Mouse (Mus musculus) embryonic facial prominence, embryonic 10.5 days (tissue): ENCODE measurements at regions not wholly inside any gene's neighbourhood (a gene's known extent, or its start where the extent isn't known, plus 50 kb on each side); places are given as distances from the start of the nearest gene placed in this dataset.

Experiments used
- DNase-seq: peaks from one replicate; pipeline ENCODE4 v3.0.0-alpha.2; 2017; ENCODE audit warnings: low spot score
- H3K27ac ChIP-seq: fragments of 300-500 bp; sonication (generic); replicated peaks from 2 replicates; pipeline ENCODE4 v1.5.1; 2016; ENCODE audit warnings: mild to moderate bottlenecking
- H3K27me3 ChIP-seq: fragments of 300-500 bp; sonication (generic); replicated peaks from 2 replicates; pipeline ENCODE4 v1.6.1; 2016; ENCODE audit warnings: low read depth, mild to moderate bottlenecking; ENCODE audit not compliant: poor library complexity, severe bottlenecking
- H3K36me3 ChIP-seq: fragments of 300-500 bp; sonication (generic); replicated peaks from 2 replicates; pipeline ENCODE4 v1.6.1; 2016; ENCODE audit warnings: mild to moderate bottlenecking, moderate library complexity
- H3K4me1 ChIP-seq: fragments of 300-500 bp; sonication (generic); 2 replicates; pipeline ENCODE4 v1.6.1; 2016
- H3K4me3 ChIP-seq: fragments of 300-500 bp; sonication (generic); 2 replicates; pipeline ENCODE4 v1.5.1; 2016; ENCODE audit warnings: mild to moderate bottlenecking, moderate library complexity
- H3K9me3 ChIP-seq: fragments of 300-500 bp; sonication (generic); 2 replicates; pipeline ENCODE4 v1.6.1; 2016; ENCODE audit warnings: mild to moderate bottlenecking
- WGBS: fragments of 180-500 bp; shearing (Covaris S2); methylation state at CpG from one replicate; pipeline ENCODE4 v1.1.7; 2016; 5-methylcytosine and 5-hydroxymethylcytosine counted together

DNA sequence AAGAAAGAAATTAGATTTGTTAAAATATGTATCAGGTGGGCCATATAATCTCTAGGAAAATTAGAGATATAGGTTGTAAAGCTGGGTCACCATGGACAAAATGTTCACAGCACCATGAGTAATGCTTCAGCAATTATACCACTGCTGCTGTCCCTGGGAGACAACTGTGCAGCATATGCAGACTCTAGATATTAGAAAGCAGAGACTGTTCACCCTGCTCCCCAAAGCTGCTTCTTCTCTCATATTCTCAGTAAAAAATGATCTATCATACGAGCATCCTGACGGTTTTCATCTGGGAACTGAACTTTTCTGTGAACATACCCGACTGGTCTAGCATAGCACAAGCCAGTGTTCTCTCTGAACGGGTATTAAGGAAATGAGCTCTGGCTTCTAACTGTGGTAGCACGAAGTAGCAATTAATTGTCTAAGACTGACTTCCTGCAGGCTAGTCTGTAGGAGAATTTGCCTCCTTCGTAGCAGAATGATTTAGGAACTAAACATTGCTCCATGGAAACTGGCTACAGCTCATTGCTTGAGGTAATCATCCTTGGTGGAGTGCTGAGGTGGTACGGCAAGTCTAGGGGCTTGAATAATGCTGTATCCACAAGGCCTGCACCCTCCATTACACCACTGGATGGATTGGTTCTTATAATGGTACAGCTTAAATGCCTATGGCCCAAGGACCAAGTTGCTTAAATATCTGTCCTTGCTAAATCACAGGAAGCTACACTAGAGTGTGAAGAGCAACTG is 305.9 kb downstream of the Otol1 start:
- no peak overlapping the region for H3K27ac ChIP-seq
- H3K9me3 ChIP-seq: no peaks in the 10 kb centered on the region
- no peak for DNase-seq
- no peaks in the 10 kb centered on the region for H3K36me3 ChIP-seq
- H3K4me1 ChIP-seq: no peaks in the 10 kb centered on the region
- H3K27me3 ChIP-seq: no peaks in the 10 kb centered on the region
- WGBS: 81% methylated on average over 7 of the region's 7 CpGs
- no peak overlapping the region for H3K4me3 ChIP-seq

DNA sequence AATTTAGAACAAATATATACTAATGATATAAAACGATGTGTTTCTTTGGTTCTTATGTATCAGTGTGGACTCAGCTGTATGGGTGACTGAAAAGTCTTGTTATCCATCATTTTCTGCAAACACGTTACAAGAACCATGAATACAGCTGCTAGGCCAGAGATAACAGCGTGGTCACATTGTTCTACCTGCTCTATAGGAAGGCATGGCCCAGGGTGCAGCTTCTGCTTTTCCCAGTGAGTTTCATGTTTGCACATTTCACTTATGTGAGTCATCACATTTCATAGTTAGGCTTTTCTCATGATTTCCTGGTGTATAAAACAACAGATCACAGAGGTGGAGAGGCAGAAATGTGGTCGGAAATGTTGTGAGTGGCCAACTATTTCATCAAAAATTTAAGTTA is 306.8 kb downstream of the Otol1 start:
- no peaks in the 10 kb centered on the region for H3K27me3 ChIP-seq
- DNase-seq: no peak
- H3K36me3 ChIP-seq: no peaks in the 10 kb centered on the region
- H3K27ac ChIP-seq: no peak overlapping the region
- no peaks in the 10 kb centered on the region for H3K4me1 ChIP-seq
- no peaks in the 10 kb centered on the region for H3K9me3 ChIP-seq
- H3K4me3 ChIP-seq: no peak overlapping the region
- 89% methylated on average over 4 of the region's 4 CpGs for WGBS

DNA sequence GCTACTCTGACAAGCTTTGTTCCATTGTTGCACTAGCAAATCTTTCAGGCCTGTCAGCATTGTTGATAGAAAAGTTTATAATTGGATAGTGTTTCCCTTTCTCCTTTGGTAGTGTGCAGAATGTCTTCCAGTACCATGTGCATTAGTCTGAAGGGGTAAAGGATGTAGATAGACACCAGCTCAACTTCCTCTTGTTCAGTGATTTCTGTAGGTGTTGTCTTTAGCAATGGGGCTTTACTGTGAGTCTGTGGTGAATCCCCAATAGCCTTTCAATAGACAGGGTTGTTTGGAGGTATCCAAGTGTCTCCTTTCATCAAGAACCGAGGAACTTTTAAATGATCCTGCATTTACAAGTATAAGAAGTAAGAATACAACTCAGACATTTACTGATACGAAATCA is 311.0 kb downstream of the Otol1 start:
- DNase-seq: no peak
- Histone ChIP-seq H3K4me1 (no peaks in the 10 kb centered on the region), H3K4me3 (no peak overlapping the region), H3K27ac (no peak overlapping the region), H3K27me3 (no peaks in the 10 kb centered on the region), H3K36me3 (no peaks in the 10 kb centered on the region), H3K9me3 (no peaks in the 10 kb centered on the region)
- 89% methylated on average over 2 of the region's 2 CpGs for WGBS

DNA sequence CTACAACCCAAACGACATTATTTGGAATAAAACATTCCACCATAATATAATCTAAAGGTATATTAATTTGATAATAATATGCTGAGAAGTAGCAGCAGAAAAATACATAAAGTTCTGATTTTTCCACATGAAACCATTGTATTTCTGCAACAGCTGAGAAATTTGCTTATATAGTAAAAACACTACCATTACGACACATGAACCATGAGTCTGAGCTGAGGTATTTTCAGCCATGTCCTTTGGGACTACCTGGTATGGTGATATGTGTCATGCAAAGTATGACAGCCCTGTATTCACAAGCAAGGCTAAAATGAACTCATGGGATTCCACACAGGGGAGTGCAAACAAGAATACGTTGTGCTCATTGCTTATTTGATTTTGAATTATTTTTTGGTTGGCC is 311.7 kb downstream of the Otol1 start:
- no peak overlapping the region for H3K27ac ChIP-seq
- WGBS: 87% methylated on average over 3 of the region's 3 CpGs
- no peak for DNase-seq
- no peaks in the 10 kb centered on the region for H3K27me3 ChIP-seq
- H3K36me3 ChIP-seq: no peaks in the 10 kb centered on the region
- H3K4me3 ChIP-seq: no peak overlapping the region
- H3K4me1 ChIP-seq: no peaks in the 10 kb centered on the region
- H3K9me3 ChIP-seq: no peaks in the 10 kb centered on the region

DNA sequence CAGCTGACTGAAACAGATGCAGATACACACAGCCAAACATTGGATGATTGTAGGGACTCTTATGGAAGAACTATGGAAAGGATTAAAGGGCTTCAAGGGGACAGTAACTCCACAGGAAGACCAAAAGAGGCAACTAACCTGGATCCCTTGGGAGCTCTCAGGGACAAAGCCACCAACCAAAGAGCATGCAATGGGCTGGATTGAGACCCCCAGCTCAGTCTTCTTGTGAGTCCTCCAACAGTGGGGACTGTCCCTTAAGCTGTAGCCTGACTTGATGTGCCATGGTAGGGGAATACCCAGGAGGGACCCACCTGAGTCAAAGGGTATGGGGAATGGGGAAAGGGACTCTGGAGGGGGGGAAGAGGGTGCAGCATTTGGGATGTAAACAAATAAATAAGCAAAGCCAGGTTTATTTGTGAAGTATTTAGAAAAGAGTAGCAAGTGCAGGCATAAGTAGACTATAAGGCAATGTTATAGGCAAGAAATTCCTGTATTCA is 313.8 kb downstream of the Otol1 start:
- Histone ChIP-seq H3K27ac (no peak overlapping the region), H3K4me3 (no peak overlapping the region), H3K4me1 (no peaks in the 10 kb centered on the region), H3K9me3 (no peaks in the 10 kb centered on the region), H3K27me3 (no peaks in the 10 kb centered on the region), H3K36me3 (no peaks in the 10 kb centered on the region)
- no peak for DNase-seq

DNA sequence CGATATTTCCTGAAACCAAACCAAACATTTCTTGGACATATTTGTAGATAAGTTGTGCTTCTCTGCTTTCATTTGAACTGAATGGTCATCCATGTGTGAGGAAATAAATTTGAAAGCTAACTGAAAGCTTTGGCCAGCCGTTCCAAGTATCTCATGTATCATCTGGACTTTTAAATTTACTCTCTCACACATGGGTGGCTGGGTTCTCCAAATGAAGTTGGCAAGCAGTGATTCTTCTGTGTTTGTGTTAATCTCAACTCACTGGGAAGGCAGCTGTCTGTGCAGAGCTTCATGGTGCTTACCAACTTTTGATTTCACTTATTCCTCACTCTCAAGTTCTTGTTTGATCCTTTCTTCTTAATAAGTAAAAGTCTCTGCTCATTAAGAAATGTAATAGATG is 317.3 kb downstream of the Otol1 start:
- WGBS: 92% methylated on average over 2 of the region's 2 CpGs
- no peaks in the 10 kb centered on the region for H3K27me3 ChIP-seq
- DNase-seq: no peak
- no peak overlapping the region for H3K4me3 ChIP-seq
- no peak overlapping the region for H3K27ac ChIP-seq
- no peaks in the 10 kb centered on the region for H3K36me3 ChIP-seq
- no peaks in the 10 kb centered on the region for H3K9me3 ChIP-seq
- no peaks in the 10 kb centered on the region for H3K4me1 ChIP-seq
